Mouse (Mus musculus): ENCODE data around the gene Daam2.

Gene Daam2

DNA sequence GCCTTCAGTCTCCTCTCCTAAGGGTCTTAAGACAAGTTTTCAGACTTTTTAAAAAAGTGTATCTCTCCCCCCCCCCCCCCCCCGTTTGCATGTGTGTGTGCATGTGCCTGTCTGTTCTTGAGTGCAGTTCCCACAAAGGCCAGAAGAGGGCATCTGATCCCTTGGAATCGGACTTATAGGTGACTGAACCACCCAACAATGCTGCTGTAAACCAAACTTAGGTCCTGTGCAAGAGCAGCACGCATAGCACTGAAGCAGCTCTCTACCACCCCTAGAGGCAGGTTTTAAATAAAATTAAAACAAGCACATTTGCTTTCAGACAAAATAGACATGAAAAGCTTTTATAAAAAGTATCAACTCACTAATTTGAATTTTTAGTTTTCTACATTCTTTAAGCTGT, 33.9 kb downstream of the Daam2 start:
- DNase-seq = peak; percentile 71

- DNase-seq = peak; percentile 50
Observed at GRCm38 (mm10) chr17:49528503-49529205, 35.5 kb downstream of the Daam2 start.

DNA sequence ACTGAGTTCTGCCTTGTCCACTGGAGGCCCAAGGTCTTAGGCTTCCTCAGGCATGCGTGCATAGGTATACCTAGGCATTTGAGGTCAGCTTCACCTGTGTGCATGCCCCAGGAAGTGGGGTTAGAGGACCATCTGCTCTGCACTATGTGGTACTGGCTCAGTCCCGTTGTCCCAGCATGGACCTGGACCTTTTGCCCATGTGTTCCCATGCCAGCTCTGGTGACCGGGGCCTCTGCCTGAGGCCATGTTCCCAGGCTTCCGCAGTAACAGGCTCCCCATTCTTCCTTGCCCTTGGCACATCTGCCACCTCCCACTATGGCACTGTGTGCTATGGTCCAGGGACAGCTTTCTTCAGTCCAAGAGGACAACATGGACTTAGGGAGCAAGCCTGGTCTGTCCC, 36.1 kb downstream of the Daam2 start:
- no peak for DNase-seq

DNA sequence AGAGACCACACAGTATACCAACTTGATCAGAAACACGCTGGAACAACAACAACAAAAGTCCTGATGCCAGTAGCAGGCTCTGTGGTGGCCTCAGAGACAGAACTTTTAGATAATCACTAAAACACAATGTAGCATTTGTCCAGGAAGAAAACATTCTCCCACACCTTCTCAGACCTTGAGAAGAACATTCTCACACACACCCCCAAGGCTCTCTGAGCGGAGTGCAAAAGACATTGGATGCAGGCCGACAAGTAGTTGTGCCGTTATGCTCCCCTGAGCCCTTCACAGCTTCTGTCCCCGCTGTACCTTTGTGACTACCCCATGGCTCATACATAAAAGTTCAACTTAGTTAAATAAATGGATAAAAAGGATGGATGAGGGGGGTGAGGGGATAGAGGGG, 37.6 kb downstream of the Daam2 start:
- no peak for DNase-seq

GRCm38 (mm10) chr17:49525911-49526310, 38.2 kb downstream of the Daam2 start:
- no peak for DNase-seq

- no peak for DNase-seq
Observed at GRCm38 (mm10) chr17:49524584-49524983, 39.6 kb downstream of the Daam2 start.

DNA sequence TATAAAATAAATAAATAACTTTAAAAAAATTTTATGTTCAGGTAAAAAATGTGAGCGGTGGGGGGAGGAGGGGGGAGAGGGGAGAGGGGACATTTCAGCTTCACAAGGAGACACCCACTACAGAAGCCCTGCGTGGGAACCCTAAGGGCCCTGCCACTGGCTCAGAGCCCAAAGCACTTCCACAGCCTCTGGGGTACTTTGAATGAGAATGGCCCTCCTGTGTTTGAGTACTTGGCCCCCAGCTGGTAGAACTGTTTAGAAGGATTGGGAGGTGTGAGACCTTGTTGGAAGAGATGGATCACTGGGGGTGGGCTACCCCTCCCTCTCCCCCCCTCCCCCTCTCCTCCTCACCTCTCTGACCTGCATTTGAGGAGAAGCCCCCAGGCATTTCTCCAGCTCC, 41.7 kb downstream of the Daam2 start:
- DNase-seq = no peak

- no peak for DNase-seq
Observed at GRCm38 (mm10) chr17:49522002-49522401, 42.1 kb downstream of the Daam2 start.

GRCm38 (mm10) chr17:49520674-49521073, 43.5 kb downstream of the Daam2 start:
- DNase-seq = no peak

DNA sequence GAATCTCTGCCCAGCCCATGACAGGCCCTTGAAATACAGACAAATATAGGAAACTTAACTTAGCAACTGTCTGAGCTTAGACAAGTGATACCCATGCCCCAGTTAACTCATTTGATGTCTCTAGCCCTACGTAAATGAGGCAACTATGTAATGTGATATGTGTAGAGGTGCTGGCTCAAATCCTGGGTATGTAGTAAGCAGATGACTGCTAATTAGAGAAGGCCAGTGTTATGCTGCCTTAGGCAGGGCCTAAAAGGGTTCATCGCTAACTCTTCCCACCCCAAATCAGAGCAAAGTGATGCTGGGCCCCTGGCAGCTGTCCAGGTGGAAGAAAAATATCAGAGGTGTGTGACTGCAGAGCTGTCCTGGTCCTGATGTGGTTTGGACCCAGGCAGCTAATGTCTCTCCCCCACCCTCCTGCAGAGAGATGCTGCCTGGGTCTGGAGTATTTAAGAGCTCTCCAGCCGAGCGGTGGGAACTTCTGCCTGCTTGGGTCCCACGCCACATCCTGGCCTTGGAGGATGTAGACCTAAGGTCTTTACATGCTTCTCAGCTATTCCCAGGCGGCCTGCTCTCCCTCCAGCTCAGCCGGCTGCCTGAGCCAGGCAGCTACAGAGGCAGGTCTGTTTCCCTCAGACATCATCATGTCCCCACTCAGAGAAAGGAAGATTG, 44.4 kb downstream of the Daam2 start:
- DNase-seq = no peak

DNA sequence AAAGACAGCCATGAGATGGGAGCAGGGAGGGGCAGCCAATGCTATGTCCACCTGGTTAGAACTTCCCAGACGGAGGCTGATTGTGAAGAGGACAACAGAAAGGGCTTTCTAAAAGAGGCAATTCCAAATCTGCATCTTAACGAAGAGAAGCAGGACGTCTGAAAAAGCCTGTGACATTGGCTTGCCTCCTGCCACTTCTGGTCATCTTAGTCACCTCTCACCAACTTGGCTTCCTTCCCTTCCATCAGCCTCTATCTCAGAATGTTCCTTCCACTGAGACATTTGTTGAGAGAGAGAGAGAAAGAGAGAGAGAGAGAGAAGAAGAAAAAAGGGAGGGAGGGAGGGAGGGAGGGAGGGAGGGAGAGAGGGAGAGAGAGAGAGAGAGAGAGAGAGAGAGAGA, 47.1 kb downstream of the Daam2 start:
- DNase-seq = no peak

GRCm38 (mm10) chr17:49515678-49516077, 48.5 kb downstream of the Daam2 start:
- peak; percentile 52 for DNase-seq

GRCm38 (mm10) chr17:49515141-49515540, 49.0 kb downstream of the Daam2 start:
- DNase-seq = no peak

- DNase-seq = peak; percentile 68
Observed at GRCm38 (mm10) chr17:49512671-49513085, 51.5 kb downstream of the Daam2 start.

GRCm38 (mm10) chr17:49509431-49509830, 54.7 kb downstream of the Daam2 start:
- DNase-seq = no peak

GRCm38 (mm10) chr17:49503246-49503900, 60.8 kb downstream of the Daam2 start:
- DNase-seq = no peak

GRCm38 (mm10) chr17:49500234-49500633, 63.9 kb downstream of the Daam2 start:
- peak; percentile 53 for DNase-seq

DNA sequence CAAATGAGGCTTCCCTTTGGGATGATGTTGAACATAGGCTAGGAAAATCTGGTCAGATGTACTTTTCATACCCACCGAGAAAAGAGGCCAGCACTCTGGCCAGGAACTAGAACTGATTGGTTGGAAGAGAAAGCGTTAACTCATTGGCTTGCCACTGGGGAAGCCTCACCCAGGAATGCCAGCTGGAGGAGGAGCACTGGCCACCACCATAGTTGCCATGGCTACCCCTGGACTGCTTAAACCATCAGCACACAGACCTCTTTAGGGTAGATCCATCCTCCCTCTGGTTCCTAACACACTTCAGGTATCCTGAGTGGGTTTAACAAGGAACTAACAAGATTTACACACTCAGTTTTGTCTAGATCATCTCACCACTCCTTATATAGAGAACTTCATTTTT, 64.5 kb downstream of the Daam2 start:
- DNase-seq = no peak

DNA sequence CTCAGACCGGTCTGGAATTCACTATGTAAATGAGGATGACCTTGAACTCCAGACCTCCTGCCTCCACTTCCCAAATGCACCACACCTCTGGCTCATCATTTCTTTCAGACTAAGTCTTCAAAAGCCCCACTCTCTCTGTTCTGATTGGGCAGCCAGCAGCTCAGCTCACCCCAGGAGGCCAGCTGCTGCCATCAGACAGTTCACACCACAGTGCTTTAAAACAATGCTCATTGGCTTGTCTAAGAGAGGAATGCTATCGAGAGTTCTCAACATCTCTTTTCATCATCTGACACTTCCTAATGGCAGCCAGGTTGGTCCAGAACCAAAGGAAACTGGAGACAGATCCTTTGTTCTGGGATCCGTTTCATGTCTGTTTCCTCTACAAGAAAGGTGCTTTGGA, 66.0 kb downstream of the Daam2 start:
- no peak for DNase-seq

DNA sequence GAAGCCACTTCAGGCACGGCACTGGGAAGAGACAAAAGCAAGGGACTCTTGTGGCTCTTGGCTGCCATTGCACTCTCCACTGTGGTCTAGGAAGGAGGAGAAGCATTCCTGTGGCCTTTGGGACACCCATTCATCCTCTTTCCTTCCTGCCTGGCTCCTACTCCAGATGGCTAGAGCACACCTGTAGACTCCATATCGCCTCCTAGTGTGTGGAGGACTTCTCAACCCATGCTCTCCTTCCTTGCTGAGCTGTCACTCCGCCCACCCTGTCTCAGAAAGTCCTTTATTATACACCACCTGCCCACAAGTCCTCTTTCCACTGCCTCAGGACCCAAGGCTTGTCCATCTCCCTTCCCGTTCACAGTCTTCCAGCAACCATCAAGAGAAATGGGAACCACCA, 70.9 kb downstream of the Daam2 start:
- DNase-seq = no peak

GRCm38 (mm10) chr17:49489098-49489497, 75.0 kb downstream of the Daam2 start:
- DNase-seq = peak; percentile 35

- no peak for DNase-seq
Observed at GRCm38 (mm10) chr17:49484435-49484834, 79.7 kb downstream of the Daam2 start.

GRCm38 (mm10) chr17:49481876-49482275, 82.3 kb downstream of the Daam2 start:
- DNase-seq = no peak

GRCm38 (mm10) chr17:49477370-49477769, 86.8 kb downstream of the Daam2 start:
- DNase-seq = peak; percentile 86

All from kidney, postnatal 10 days (tissue).